Mouse (Mus musculus): ENCODE measurements around the gene 9130204L05Rik.

Gene 9130204L05Rik

DNA sequence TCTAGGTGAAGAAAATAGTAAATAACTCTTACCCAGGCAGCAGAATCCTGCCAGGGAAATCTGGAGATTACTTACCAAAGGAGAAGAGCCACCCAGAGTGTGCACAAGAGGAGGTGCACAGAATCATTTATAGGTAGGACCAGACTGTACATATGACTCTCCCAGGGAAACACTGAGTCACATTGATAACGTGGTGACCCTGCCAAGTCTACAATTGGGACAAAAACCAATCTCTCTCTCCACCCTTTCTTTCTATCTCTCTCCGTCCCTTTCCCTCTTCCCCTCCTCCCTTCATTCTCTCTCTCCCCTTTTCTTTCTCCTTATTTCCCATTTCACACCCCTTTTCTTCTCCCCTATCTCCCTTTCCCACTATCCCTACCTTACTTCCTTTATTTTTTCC is at the start of gene 9130204L05Rik:
Gene 9130204L05Rik (minus strand): TSS at position 101 of the 400 bp plus-strand sequence.
- ATAC-seq (ENCODE audit: insufficient number of reproducible peaks, low FRiP score, low TSS enrichment), result no peak

DNA sequence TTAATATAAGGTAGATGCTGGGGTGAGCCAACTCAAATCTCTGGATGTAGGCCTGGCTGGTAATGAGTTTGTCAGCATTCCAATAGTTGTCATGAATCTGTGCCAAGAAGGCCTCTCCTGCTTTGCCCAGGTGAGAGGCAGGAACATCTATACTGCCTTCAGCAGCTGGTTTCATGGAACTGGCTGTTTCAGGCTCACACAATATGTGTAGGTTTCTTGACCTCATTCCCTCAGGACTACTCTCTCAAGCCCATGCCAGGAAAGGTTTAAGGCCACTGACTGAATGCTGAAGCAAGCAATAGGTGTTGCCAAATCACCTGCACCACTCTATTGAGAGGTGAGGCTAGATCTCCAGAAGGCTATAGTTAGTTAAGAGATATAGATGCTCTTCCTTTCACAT is 18.1 kb upstream of the 9130204L05Rik start:
- no peak for ATAC-seq (ENCODE audit: insufficient number of reproducible peaks, low FRiP score, low TSS enrichment)

DNA sequence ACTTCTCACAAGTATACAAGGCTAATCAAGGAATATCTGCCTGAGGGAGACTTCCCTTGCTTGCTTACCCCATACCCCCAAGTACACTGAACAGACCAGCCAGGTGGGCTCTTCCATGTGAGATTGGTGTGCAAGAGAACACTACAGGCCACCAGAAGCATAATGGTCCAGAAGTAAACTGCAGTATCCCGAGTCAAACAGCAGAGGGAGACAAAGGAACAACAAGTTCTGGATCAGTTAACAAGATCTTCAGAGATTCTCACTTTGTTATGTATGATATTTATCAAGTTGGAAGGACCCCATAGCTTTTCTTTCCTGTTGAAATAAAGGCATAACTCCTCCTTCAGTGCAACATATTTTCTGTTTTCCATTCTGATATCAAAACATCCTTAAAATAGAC is 31.4 kb downstream of the 9130204L05Rik start:
- ATAC-seq (ENCODE audit: insufficient number of reproducible peaks, low FRiP score, low TSS enrichment), result no peak

DNA sequence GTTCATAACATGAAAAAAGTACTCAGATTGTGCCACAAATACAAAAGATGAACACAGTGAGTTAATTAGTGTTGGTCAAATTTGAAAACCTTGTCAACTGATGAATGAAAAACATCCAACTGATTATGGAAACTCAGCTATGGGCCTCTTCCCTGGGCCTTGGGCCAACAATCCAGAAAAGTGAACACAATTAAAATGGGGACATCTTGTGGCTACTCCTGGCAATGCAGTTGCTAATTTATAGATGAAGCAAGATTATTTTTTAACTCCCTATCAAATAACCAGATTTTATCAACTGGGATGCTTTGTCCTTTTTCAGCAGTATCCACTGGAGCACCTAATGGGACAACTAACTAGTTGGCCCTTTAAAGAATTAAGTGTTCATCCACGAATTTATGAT is 37.9 kb downstream of the 9130204L05Rik start:
- ATAC-seq (ENCODE audit: insufficient number of reproducible peaks, low FRiP score, low TSS enrichment), result no peak
